Mouse (Mus musculus): ENCODE results near the gene Mafb. TPM values are rescaled to one million over a fixed set of nuclear protein-coding genes. Genes with fewer than 3 reads are reported as not detected.

Gene Mafb
- total and polyA plus RNA-seq, 3 experiments = 0.05 TPM; not detected in 2

DNA sequence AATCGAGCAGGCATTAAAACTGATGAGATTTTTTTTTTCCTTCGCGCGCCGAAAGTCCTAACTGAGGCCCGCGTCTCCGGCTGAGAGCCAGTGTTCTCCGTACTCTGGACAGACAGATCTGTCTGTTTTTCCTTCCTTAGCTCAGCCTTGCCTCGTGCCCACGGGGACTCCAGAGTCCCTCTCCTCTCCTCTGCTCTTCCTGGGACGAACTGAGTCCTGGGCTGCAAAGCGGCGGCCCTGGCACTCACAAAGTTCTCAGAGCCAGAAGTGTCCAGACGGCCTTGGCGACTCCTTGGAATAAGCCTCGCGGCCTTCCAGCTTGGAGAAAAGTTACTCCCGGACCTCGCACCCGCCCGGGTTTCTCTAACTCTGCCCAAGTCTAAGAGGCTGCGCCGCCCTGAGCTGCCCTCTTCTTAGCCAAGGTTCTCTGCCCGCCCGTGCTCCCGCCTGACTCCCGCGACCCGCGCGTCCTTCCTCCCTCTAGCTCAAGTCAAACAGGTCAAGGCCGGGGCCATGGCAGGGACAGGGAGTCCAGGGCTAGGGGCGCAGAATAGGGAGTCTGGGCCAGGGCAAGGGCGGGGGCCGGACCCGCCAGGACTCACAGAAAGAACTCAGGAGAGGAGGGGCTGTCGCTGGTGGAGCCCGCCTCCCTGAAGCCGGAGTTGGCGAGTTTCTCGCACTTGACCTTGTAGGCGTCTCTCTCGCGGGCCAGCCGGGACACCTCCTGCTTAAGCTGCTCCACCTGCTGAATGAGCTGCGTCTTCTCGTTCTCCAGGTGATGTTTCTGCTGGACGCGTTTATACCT, 1.6 kb downstream of the Mafb start:
- TF ChIP-seq POLR2AphosphoS5 (IDR thresholded peaks at IDR 0.05; ENCODE audit: insufficient replicate concordance, low read depth, low read length) = no peak
- no peak for TF ChIP-seq TAL1 (conservative IDR thresholded peaks at IDR 0.05; ENCODE audit: low read depth, low read length)
- no peak for TF ChIP-seq GATA1 (IDR thresholded peaks at IDR 0.05; ENCODE audit: borderline replicate concordance, low read length)
- TF ChIP-seq CTCF (IDR thresholded peaks at IDR 0.05; ENCODE audit: low read depth, low read length) = no peak
- no peak for TF ChIP-seq GATA2 (IDR thresholded peaks at IDR 0.05; ENCODE audit: borderline replicate concordance, low read depth, low read length)
- H3K36me3 ChIP-seq (replicated peaks) = no peaks in the 10 kb centered on the region
- no peaks in the 10 kb centered on the region; the same call in 1 of the 2 replicates for H3K27me3 ChIP-seq (ENCODE audit: insufficient read depth, low read length)
- DNase-seq (ENCODE audit: low spot score) (no peak), ATAC-seq (ENCODE audit: extremely low read depth, insufficient number of reproducible peaks, low FRiP score, poor library complexity, severe bottlenecking) (no peak)
- H3K4me3 ChIP-seq (ENCODE audit: low read depth, low read length) = peak overlapping the region; percentile 45; the same call in 1 of the 2 replicates
- peaks cover 87% of the 10 kb centered on the region for H3K9me3 ChIP-seq (replicated peaks)
- H3K4me1 ChIP-seq (ENCODE audit: insufficient read depth, low read depth, low read length) = no peaks in the 10 kb centered on the region

DNA sequence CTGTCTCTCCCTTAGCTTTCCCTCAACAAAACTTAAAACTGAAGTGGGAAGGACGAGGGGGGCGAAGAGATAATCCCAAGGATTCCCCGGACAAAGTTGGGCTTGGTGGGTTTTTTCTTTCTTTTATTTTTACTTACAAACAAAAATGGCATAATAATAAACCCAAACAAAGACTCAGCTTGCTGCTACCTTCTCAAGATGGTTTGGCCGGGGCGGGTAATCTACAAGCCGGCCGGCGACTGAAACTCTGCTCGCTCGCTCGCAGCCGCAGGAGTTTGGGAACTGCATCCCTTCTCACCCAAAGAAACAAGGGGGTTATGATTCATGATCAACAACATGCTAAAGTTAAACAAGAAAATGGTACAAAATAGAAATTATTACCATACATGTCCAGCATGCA, 2.2 kb downstream of the Mafb start:
- Histone ChIP-seq H3K36me3 (replicated peaks) (no peaks in the 10 kb centered on the region), H3K4me3 (ENCODE audit: low read depth, low read length) (no peak overlapping the region), H3K27me3 (ENCODE audit: insufficient read depth, low read length) (no peaks in the 10 kb centered on the region; the same call in 1 of the 2 replicates), H3K9me3 (replicated peaks) (peaks cover 87% of the 10 kb centered on the region), H3K4me1 (ENCODE audit: insufficient read depth, low read depth, low read length) (no peaks in the 10 kb centered on the region)
- TF ChIP-seq POLR2AphosphoS5 (IDR thresholded peaks at IDR 0.05; ENCODE audit: insufficient replicate concordance, low read depth, low read length) (no peak), GATA1 (IDR thresholded peaks at IDR 0.05; ENCODE audit: borderline replicate concordance, low read length) (no peak), GATA2 (IDR thresholded peaks at IDR 0.05; ENCODE audit: borderline replicate concordance, low read depth, low read length) (no peak), CTCF (IDR thresholded peaks at IDR 0.05; ENCODE audit: low read depth, low read length) (no peak), TAL1 (conservative IDR thresholded peaks at IDR 0.05; ENCODE audit: low read depth, low read length) (no peak)
- ATAC-seq (ENCODE audit: extremely low read depth, insufficient number of reproducible peaks, low FRiP score, poor library complexity, severe bottlenecking) (no peak), DNase-seq (ENCODE audit: low spot score) (no peak)

DNA sequence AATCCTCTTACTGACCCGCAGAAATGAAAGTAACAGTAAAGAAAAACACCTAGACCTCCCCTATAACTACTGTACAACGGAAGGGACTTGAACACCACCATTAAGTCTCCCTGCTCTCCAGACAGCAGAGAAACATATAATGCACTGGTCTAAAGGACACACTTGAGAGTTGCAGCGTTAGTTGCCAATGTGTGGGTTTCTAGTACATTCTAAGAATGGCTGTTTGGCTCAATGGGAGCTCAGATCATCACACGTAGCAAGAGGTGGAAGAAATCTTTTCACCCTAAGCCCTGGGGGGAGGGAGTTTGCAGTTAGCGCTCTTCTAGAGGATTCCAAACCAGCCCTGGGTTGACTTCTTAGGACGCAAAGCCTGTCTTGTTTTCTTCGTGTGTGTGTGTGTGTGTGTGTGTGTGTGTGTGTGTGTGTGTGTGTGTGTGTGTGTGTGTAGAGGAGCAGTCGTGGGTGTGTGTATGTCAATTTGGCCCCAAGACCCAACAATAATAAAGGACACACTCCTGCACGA, 2.7 kb downstream of the Mafb start:
- H3K4me3 ChIP-seq (ENCODE audit: low read depth, low read length) = no peak overlapping the region
- no peaks in the 10 kb centered on the region for H3K4me1 ChIP-seq (ENCODE audit: insufficient read depth, low read depth, low read length)
- H3K9me3 ChIP-seq (replicated peaks) = peaks cover 84% of the 10 kb centered on the region
- no peaks in the 10 kb centered on the region for H3K36me3 ChIP-seq (replicated peaks)
- no peak for TF ChIP-seq GATA1 (IDR thresholded peaks at IDR 0.05; ENCODE audit: borderline replicate concordance, low read length)
- TF ChIP-seq CTCF (IDR thresholded peaks at IDR 0.05; ENCODE audit: low read depth, low read length) = no peak
- TF ChIP-seq TAL1 (conservative IDR thresholded peaks at IDR 0.05; ENCODE audit: low read depth, low read length) = no peak
- TF ChIP-seq GATA2 (IDR thresholded peaks at IDR 0.05; ENCODE audit: borderline replicate concordance, low read depth, low read length) = no peak
- no peak for TF ChIP-seq POLR2AphosphoS5 (IDR thresholded peaks at IDR 0.05; ENCODE audit: insufficient replicate concordance, low read depth, low read length)
- H3K27me3 ChIP-seq (ENCODE audit: insufficient read depth, low read length) = no peaks in the 10 kb centered on the region; the same call in 1 of the 2 replicates
- ATAC-seq (ENCODE audit: extremely low read depth, insufficient number of reproducible peaks, low FRiP score, poor library complexity, severe bottlenecking) (no peak), DNase-seq (ENCODE audit: low spot score) (no peak)

DNA sequence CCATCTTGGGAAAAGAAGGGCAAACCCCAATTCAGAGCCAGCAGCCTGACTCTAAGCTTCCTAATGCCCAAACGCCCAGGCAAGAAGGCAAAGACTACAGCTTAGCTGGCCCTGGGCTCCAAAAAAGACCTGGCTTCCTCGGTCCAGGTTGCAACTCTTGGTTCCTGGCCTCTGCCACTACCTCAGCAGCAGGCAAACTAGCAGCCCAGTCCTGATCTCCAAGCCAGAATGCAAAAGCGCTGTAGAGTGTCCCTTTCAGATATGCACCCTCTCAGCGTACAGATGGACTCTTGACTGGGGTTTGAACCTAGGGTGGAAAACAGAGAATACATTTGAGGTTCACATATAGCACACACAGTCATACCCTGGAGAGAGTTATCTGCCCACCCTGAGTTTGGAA, 3.7 kb downstream of the Mafb start:
- Histone ChIP-seq H3K4me3 (ENCODE audit: low read depth, low read length) (no peak overlapping the region), H3K4me1 (ENCODE audit: insufficient read depth, low read depth, low read length) (no peaks in the 10 kb centered on the region), H3K36me3 (replicated peaks) (no peaks in the 10 kb centered on the region), H3K27me3 (ENCODE audit: insufficient read depth, low read length) (no peaks in the 10 kb centered on the region; the same call in 1 of the 2 replicates), H3K9me3 (replicated peaks) (peaks cover 85% of the 10 kb centered on the region)
- no peak for DNase-seq (ENCODE audit: low spot score)
- ATAC-seq (ENCODE audit: extremely low read depth, insufficient number of reproducible peaks, low FRiP score, poor library complexity, severe bottlenecking) = no peak
- TF ChIP-seq POLR2AphosphoS5 (IDR thresholded peaks at IDR 0.05; ENCODE audit: insufficient replicate concordance, low read depth, low read length) (no peak), TAL1 (conservative IDR thresholded peaks at IDR 0.05; ENCODE audit: low read depth, low read length) (no peak)

DNA sequence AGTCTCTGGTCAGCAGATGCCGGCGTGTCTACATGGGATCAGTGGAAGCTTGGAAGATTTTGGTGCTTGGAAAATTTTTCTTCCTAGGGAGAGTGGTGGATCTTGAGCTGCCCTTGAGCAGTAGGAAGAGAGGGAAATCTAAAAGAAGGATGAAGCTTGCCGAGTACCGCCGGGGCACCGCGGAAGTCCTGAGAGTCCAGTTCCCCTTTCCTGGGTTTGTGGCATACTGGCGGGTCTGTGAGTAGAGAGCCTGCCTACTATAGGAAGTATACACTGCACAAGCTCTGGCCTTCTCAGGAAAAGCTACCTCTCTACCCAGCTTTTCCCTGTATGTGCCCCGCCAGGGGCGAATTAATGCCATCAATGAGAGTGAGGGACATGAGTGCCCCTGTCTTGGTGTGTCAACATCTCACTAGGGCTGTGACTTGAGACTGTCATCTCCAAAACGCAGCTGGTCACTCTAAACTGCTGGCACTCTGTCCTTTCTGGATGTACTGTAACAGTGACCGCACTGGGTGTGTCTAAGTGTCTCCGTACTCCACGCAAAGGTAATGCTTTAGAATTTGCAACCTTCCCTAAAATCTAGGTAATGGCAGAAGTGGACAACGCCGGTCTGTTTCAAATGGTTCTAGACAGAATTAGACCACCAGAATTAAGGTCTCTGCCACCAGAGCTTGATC, 5.3 kb downstream of the Mafb start:
- Histone ChIP-seq H3K9me3 (replicated peaks) (peaks cover 85% of the 10 kb centered on the region), H3K4me1 (ENCODE audit: insufficient read depth, low read depth, low read length) (no peaks in the 10 kb centered on the region), H3K27me3 (ENCODE audit: insufficient read depth, low read length) (no peaks in the 10 kb centered on the region), H3K4me3 (ENCODE audit: low read depth, low read length) (no peak overlapping the region), H3K36me3 (replicated peaks) (no peaks in the 10 kb centered on the region)
- ATAC-seq (ENCODE audit: extremely low read depth, insufficient number of reproducible peaks, low FRiP score, poor library complexity, severe bottlenecking) (no peak), DNase-seq (ENCODE audit: low spot score) (no peak)
- TF ChIP-seq GATA2 (IDR thresholded peaks at IDR 0.05; ENCODE audit: borderline replicate concordance, low read depth, low read length) (no peak), POLR2AphosphoS5 (IDR thresholded peaks at IDR 0.05; ENCODE audit: insufficient replicate concordance, low read depth, low read length) (no peak), TAL1 (conservative IDR thresholded peaks at IDR 0.05; ENCODE audit: low read depth, low read length) (no peak), CTCF (IDR thresholded peaks at IDR 0.05; ENCODE audit: low read depth, low read length) (no peak), GATA1 (IDR thresholded peaks at IDR 0.05; ENCODE audit: borderline replicate concordance, low read length) (no peak)

DNA sequence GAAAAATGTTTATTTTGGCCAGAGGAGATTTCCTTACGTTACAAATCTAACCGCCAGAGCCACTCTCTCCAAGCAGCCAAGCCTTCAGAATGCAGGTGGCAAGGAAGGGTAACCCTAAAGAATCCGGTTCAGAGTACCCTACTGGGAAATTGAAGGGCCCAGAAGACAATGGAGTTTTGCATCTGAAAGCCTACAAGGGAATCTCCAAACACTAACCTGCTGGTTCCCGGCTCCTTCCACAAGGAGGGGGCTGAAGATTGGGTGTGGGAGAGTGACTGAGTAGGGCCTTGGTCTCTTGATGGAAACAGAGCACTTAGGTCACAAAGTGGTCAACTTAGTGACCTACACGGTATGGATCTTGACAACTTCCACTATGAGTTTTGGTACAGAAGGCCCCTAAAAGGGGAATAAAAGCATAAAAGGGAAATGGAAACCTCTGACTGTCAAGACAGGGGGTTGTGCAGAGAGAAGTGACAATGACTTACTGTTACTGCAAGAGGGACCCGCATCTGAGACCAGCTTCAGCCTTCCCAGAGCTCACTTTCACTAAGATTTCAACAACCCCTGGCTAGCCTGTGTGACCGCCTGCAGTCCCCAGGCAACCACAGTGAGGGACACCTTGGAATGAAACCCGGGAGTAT, 6.5 kb downstream of the Mafb start:
- no peak for TF ChIP-seq CTCF (IDR thresholded peaks at IDR 0.05; ENCODE audit: low read depth, low read length)
- no peak for TF ChIP-seq POLR2AphosphoS5 (IDR thresholded peaks at IDR 0.05; ENCODE audit: insufficient replicate concordance, low read depth, low read length)
- no peak for TF ChIP-seq TAL1 (conservative IDR thresholded peaks at IDR 0.05; ENCODE audit: low read depth, low read length)
- no peak for TF ChIP-seq GATA1 (IDR thresholded peaks at IDR 0.05; ENCODE audit: borderline replicate concordance, low read length)
- no peak for TF ChIP-seq GATA2 (IDR thresholded peaks at IDR 0.05; ENCODE audit: borderline replicate concordance, low read depth, low read length)
- no peak overlapping the region for H3K4me3 ChIP-seq (ENCODE audit: low read depth, low read length)

More for the DNA sequence above, 6.5 kb downstream of the Mafb start:
- no peak for DNase-seq (ENCODE audit: low spot score)
- H3K36me3 ChIP-seq (replicated peaks) = no peaks in the 10 kb centered on the region
- no peaks in the 10 kb centered on the region for H3K4me1 ChIP-seq (ENCODE audit: insufficient read depth, low read depth, low read length)
- peaks cover 80% of the 10 kb centered on the region for H3K9me3 ChIP-seq (replicated peaks)
- no peaks in the 10 kb centered on the region for H3K27me3 ChIP-seq (ENCODE audit: insufficient read depth, low read length)
- no peak for ATAC-seq (ENCODE audit: extremely low read depth, insufficient number of reproducible peaks, low FRiP score, poor library complexity, severe bottlenecking)
